Mouse (Mus musculus) layer of hippocampus, adult 9-10 months (tissue): ENCODE measurements at regions not wholly inside any gene's neighbourhood (a gene's known extent, or its start where the extent isn't known, plus 50 kb on each side); places are given as distances from the start of the nearest gene placed in this dataset.

Experiments used
- DNase-seq: peaks from one replicate; pipeline ENCODE4 v3.0.0; 2022; ENCODE audit warnings: low spot score

DNA sequence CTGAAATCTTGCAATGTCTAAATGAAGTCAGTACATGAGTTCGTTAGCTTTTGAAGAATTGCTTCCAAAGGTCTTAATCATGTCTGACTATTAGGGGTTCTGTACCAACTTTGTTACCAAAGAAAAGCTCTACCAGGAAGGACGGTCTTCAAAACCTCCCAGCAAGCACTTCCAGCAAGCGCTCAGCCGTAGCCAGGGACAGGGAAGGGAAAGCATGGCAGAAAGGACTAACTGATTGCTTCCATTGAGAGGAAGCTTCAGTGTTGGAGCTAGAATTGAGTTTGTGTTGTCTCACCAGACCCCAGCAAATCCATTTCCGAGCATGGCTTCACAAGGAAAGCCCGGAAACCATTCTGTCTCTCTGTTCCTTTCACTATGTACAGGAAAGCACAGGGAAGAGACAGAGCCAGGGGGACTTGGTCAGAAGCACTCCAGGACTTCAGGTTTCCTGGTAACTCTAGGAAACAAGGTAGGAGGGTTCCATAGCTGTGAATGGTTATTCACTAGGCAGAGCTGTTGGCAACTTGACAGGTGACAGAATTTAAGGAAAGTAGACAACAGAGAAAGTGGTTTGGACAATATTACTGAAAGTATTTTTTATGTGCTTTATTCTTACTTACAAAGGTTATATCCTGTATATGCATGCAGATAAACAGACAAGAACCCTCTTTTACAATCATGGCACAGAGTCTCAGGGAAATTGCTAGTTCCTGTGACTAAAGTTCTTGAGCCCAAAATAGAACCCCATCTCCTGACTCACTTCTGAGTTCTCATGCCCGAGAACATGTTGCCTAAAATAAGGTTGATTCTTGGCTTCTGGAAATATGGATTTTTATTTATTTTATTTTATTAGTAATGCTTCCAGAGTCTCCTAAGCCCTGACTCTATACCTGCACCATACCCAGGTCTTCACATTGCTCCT, 151.5 kb upstream of the Dnajc19 start:
- DNase-seq, result no peak

DNA sequence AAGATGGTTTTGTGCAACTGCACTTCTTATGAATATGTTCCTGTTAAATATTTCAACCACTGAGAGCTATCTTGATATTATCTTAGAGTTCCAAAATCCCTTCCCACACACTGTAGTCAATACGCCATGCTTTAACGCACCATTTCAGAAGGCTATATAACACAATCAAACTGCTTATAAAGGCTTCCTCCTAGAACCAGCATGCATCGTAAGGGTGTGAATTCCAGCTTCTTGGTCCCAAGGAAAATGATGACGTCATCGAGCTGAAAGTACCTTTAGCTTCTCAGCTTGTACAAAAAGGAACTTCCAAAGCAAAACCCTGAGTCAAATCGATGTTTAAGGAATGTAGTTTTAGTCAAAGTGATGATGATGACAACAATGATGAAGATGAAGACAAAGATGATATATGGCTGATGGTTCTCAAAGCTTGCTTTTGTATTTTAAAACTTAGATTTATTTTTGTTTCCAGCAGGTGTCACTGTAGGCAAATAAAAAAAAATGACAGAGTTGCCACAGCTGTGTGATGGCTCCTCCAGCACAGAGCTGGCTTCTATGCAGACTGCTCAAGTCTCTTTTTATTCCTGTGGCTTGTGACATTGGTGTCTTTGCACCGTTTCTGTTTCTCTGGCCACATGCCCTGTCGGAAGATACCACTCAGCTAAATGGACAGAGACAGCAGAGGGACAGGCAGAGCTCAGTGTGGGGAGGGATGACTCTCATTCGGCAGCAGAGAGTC, 150.6 kb upstream of the Dnajc19 start:
- DNase-seq, result peak; percentile 42

DNA sequence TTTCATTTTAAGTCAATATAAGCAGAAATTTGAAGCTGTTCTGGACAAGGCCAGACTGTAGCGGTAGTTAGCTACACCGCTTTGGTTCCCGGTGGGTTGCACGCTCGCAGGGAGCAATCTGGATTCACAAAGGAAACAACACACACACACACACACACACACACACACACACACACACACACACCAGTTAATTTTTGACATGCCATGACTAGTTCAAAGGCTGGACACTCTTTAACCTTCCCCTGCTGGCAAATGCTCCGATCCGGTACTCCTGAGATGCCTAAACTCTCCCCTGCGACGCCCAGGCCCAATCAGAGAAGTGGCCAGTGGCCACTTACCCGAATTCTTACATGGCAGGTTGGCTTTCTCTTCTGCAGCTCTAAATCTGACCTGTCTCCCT, 141.2 kb upstream of the Dnajc19 start:
- DNase-seq, result no peak

DNA sequence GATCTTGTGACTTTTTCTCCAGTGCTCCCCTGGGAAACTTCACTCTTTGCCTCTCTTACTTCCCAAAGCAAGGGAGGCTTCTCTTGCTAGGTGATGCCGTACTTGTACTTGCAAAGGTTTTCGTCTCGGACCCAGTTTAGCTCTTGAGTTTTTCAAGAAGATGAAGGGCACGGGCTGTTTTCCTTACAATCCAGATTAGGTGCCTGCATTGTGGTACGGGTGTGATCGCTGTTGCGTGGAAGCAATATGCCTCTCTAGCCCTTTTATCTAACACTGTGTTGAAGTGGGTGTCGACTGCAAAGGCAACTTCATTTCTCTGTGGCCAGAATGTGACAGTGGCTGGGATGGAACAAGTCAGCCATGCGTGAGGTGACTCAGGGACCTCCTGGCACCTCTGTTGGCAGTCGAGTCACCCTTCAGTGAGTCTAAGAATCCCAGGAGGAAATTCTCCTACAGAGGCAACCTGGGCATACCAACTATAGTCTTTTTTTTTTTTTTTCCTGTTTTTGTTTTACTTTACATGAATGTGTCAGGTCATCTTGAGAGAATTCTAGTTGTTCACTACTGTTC, 138.7 kb upstream of the Dnajc19 start:
- DNase-seq, result no peak

DNA sequence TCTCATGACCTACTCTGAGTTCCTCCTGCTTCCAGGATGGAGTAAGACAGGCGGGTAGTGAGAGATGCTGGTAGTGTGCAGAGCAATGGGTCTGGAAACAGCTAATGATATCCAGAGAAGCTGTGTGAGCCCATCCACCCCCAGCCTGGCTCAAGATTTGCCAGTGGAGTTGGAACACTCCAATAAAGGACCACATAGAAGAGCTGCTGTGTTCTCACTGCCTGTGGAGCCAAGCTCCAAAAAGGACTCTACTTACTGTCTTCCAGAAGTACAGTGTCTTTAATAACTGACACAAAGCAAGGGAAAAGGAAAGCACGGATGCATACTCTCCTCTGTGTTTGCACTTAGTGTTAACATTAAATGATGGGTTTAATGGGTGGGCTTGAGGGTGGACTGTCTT, 138.0 kb upstream of the Dnajc19 start:
- no peak for DNase-seq

DNA sequence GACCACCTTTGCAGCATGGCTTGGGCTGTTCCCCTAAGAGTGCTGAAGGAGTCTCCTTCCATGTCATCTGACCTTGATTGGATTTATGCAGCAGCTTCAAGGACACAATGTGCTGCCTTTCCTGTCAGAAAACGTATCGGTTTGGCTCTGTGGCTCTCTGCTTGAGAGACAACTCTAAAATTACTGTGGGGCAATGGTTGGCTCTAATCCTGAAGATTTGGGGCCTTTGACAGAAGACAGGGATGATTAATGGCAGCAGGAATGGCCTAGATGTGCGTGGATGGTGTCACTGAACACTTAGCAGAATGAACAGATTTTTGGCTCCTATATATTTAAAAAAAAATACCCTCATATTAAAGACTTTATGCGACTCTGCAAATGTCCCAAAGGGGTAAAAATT, 136.8 kb upstream of the Dnajc19 start:
- no peak for DNase-seq

DNA sequence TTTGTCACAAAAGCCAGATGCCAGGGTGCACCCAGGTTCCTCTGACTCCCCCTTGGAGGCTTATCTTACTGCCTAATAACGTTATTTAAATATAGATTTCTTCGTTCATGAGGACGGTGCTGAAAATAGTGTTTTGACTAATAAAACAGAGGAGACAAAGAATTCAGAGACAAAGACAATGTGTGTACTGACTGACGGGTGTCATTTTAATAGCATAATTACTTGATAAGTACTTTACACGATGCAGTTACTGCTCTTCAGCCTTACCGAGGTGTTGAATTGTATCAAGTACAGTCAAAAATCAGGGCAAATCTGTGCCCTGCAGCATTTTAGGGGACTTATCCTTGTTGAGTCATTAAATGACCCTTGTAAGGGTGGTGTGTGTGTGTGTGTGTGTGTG, 133.1 kb upstream of the Dnajc19 start:
- no peak for DNase-seq

DNA sequence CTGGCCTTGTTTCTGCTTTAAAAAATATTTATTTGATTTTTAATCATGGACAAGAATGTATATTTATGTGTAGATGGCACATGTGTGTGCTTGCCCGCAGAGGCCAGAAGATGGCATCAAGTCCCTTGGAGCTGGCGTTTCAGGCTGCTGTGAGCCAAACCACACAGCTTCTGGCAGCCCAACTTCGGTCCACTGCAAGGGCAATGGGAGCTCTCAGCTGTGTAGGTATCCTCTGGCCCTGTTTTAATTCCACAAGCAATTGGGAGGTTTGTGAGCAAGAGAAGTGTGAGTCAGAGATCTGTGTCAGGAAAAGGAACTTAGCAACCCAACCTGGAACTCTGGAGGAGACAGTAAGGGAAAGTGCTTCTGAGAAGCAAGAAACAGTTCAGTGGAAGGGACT, 125.3 kb upstream of the Dnajc19 start:
- DNase-seq, result no peak

DNA sequence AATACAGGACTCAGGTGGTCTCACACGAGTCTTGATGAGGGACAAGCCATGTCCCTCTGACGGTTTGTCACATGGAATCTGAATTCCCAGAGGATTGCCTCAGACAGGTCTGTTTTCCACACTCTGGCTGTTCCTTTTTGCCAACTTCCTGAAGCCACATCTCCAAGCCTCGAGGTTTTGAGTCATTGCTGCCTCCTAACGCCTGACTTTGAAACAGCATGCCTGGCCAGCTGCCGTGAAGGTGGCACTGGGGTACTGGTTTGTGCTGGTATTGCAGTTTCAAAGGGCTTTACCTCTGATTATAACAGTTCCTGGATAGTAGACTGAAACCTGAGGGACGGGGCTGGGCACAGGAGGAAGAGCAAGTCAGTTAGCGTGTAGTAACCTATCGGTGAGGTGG, 117.1 kb upstream of the Dnajc19 start:
- peak; percentile 44 for DNase-seq

DNA sequence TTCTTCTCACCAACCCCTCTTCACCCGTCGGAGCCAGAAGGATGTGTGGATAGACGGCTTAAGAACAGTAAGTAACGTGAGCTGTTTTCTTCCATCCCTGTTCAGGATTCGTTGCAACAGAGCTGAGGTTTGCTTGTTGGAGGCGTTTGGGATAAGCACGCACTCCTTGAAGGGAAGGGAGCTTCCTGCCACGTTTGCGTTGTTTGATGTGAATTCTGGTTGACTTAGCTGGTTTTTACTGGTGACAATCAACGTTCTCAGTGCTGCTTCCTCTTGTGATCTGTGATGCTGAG, 116.0 kb upstream of the Dnajc19 start:
- DNase-seq, result no peak

DNA sequence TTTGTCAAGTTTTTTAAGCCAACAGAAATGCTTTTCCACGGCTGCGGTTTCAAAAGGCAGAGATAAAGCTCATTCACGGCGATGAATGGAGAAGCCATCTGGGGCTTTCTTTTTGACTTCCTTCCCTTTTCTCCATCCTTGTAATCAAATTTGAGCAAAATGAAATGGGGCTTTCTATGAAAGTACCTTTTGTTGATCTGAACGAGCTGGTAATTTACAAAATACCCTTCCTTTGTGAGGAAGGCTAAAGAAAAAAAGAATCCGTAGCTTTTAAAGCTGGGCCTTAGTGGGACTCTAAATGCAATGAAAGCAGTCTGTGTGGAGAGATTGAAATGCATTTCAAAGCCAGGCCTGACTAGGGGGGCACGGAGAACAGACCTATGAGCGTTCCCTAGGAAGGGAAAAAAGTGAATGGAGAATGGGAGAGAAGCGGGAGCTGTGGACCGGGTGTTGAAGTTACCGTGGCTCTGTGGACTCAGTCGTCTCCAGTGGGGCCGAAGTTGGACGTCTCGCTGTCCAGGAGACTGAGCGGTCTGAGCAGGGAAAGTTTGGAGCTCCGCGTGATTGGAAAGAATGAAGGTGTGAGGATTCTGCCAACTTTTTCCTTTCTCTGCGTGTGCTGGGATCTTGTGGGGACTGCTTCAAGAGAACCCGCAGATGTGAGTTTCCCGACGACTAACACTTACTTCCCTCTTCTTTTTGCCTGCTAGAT, 115.5 kb upstream of the Dnajc19 start:
- DNase-seq, result no peak

DNA sequence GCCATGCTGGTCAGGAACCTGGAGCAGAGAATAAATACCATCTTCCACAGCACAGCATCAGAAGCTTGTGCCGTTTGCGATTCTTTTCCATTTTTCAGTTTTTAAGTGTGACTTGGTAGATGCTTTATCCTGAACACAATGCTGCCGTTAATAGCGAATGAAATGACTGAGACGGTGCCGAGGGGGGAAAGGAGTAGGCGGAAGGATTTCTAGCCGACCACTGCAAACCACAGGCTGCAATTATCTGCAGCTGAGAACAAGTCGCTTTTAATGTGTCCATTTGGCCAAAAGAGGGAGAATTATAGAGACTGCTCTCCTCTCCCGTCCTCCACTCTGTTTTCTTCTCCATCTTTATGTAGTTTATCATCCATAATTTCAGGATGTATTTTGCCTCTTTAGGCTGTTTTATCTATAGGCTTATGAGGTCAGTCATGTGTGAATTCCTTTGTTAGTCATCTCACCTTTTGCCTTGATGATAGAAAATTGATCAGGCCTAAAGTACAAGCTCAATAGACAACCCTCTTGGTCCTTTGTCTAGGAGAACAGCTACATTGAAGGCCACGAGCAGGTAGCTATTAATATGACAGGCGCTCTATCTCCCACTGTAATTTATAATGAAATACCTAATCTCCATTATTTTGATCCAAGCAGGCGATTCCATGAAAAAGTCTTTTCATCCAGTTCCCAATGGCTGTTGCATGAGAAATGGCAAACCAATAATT, 114.8 kb upstream of the Dnajc19 start:
- DNase-seq, result no peak

DNA sequence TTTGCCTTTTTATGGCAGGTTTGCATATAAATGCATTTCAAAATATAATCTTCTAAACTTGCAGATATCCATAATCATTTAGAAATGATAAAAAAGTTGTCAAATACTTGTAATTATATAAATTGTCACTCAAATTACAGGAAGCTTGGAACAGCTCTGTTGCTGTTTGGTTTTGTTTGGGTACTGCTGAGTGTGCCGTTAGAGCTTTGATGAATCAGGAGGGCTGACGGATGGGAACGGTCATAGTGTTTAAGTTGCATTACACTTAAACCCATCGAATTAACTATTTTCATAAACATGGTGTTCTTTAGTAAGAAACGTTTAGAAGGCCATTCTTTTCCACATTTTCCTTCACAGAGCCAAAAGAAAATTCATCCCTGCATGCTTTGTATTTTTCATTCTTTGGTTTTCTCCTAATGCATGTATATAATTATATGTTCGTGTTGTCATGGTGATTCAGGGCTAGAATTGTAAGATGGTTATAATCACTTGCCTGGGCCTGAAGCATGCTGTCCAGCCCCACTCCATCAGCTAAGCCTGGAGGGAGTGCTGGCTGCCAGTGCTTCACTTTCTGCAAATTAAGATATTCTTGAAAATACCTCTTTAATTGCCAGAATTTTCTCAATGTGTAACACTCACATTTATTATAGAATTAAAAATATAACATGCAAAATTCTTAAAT, 92.4 kb upstream of the Dnajc19 start:
- no peak for DNase-seq

DNA sequence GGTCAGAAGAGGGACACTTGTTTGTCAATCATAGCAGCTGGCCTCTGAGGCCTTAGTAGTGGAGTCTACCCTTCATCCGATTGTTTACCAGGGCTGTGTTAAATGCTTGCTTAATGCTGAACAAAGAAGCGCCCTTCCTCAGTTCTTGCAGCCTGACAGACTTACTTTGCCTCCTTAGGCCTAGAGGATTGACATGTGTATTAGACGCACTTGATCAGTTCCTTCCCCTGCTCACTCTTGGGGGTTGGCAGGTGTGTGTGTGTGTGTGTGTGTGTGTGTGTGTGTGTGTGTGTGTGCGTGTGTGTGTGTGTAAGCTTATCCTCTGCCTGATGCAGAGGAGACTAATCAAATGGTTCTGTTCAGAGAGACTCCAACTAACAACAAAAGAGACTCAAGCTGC, 91.8 kb upstream of the Dnajc19 start:
- no peak for DNase-seq

DNA sequence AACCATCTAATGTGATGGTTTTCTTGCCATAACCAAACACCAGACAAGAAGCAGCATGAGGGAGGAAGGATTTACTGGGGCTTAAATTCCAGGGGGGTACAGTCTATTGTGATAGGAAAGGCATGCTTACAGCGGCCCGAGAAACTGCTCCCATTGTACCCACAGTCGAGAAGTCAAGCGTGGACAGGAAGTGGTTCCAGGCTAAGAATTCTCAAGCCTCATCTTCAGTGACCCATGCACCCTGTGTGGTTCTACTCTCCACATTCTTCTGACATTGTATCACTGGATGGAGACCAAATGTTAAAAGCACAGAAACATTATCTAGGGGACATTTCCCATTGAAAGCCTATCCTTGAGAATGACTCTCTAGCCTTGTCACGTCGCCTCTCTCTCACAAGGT, 90.8 kb upstream of the Dnajc19 start:
- no peak for DNase-seq

DNA sequence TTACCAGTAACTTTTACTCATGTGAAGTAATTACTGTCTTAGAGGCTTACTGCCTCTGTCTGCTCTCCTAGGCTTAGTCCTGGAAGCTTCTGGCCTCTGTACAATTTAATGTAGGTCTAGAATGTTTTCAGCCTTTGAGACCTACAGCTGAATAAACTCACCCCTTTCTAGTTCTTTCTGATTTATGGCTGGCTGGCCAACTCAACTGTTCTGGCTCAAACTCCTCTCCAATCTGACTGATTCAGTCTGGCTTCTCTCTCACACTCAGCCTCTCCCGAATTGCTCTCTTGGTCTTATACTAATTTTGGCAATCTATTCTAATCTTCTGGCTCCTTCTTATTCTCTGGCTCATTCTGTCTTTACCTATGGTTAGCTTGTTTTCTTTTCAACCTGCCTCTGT, 87.0 kb upstream of the Dnajc19 start:
- no peak for DNase-seq

DNA sequence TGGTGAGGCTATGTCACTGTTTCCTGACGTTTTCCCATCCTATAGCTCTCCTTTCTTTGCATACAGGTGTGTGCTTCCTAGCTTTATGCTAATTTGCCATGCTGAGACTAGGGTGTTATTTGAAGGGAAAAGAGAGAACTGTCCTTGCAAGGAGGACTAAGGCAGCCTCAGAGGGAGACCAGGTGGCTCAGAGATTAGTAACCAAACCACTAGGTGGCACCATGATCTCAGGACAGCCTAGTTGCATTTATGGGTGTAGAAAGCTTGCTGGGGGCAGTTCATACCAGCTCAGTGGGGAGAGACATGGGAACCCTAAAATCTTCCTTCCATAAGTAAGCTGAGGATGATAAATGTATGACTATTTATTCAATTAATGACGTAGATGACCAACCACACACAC, 68.9 kb upstream of the Dnajc19 start:
- DNase-seq, result no peak

DNA sequence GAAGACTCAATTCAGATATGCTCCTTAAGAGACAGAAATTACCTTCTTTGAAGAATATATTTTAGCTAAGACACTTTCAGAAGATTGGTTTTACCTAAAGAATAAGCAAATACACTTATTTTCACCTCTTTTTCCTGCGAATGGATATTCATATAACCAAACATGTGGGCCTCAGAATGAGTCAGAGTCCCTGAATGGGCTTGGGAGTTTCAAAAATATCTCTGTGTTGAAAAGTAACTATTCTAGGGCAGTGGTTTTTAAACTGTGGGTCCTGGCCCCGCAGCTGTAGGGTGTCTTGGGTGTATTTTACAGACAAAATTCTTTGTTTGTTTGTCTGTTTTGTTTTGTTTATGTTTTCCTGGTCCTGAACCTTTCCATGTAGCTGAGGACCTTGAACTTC, 62.5 kb upstream of the Dnajc19 start:
- DNase-seq, result no peak

DNA sequence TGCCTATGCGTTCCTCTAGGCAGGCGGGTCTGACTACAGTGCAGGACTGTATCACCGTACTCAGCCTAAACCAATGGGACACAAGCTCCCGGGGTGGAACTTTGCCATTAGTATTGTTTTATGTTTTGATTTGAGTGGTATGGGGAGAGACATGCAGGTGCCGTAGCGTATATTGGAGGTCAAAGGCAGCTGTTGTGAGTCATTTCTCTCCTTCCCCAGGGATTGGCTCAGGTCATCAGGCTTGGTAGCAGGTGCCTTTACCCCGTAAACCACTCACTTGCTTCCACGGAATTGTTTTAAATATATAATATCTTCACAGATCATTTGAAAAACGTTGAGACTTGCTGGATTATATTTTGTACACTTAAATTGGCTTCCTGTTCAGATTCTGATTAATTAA, 58.1 kb upstream of the Dnajc19 start:
- no peak for DNase-seq

DNA sequence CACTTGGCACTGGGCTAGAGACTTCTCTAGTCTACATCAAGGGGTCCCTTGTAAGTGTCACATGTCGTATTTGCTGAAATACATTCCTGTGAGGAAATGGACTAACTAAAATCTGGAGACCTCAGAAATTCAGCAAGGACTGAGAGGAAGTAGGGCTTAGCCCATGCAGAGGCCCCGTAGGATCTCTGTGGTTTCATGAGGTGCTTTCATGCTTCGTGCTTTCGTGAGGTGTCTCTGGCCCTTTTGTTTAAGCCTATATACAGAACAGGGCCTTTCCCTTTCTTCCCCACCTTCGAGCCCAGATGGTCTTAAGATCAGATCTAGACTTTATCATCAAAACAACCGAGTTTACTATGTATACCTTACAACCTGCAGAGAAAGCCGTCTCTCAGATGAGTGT, 56.9 kb upstream of the Dnajc19 start:
- DNase-seq, result no peak

DNA sequence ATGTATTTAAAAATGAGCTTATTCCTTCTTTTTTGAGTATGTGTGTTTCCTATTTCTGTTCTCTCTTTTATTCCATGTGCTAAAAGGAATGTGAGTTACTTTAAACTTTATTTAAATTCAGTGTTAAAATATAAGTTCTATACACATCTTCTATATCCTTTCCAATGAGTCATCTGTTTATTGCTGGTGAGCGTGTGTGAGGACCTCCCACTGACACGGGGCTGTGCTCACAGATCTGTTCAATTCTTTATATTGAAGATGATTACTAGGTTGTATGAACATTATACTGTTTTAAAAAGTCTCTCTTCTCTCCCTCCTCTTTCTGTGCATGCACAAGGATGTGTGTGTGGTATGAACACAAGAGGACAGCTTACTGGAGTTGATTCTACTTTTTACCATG, 55.3 kb upstream of the Dnajc19 start:
- no peak for DNase-seq
